Mouse (Mus musculus): ENCODE measurements around the gene 5330417C22Rik. TPM values are rescaled to one million over a fixed set of nuclear protein-coding genes. Genes with fewer than 3 reads are reported as not detected.

The 5330417C22Rik gene
- total and polyA plus RNA-seq, 2 experiments from 2014 or later = 10.1 to 22.9 TPM

- DNase-seq (ENCODE audit: low spot score) = peak; percentile 100
- peak; percentile 28; the same call in 1 of the 2 replicates for TF ChIP-seq CTCF (IDR thresholded peaks at IDR 0.05)
- Histone ChIP-seq H3K27me3 (ENCODE audit: insufficient read depth, low read length) (no peaks in the 10 kb centered on the region), H3K4me2 (ENCODE audit: low read depth, low read length, poor library complexity, severe bottlenecking) (peak within 1 kb of the TSS; percentile 72), H3K9me3 (ENCODE audit: low read length) (no peaks in the 10 kb centered on the region), H3K9ac (replicated peaks; ENCODE audit: low read length, poor library complexity, severe bottlenecking) (peak within 1 kb of the TSS; percentile 77), H3K4me1 (ENCODE audit: insufficient read depth, low read length) (no peaks in the 10 kb centered on the region), H3K4me3 (ENCODE audit: low read depth, low read length) (peak within 1 kb of the TSS; percentile 83), H3K27ac (ENCODE audit: low read depth, low read length) (peak within 1 kb of the TSS; percentile 93), H3K36me3 (ENCODE audit: insufficient read depth, low read length) (peaks cover 16% of the 10 kb centered on the region)
- ATAC-seq (ENCODE audit: low FRiP score) = peak; percentile 96
- under 1% methylated on average over 44 of the region's 45 CpGs for WGBS
Measured at GRCm38 (mm10) chr3:108562133-108562730, 25.9 kb upstream of the 5330417C22Rik start, which contains the start of gene Tmem167b. Gene Tmem167b, minus strand, starts transcription at chr3:108562466.

- Histone ChIP-seq H3K4me1 (ENCODE audit: insufficient read depth, low read length) (peaks cover 4% of the 10 kb centered on the region; the same call in 1 of the 2 replicates), H3K9me3 (ENCODE audit: low read length) (no peaks in the 10 kb centered on the region), H3K36me3 (ENCODE audit: insufficient read depth, low read length) (peaks cover 19% of the 10 kb centered on the region), H3K4me3 (ENCODE audit: low read depth, low read length) (no peak overlapping the region), H3K27me3 (ENCODE audit: insufficient read depth, low read length) (no peaks in the 10 kb centered on the region), H3K4me2 (ENCODE audit: low read depth, low read length, poor library complexity, severe bottlenecking) (no peak overlapping the region), H3K9ac (replicated peaks; ENCODE audit: low read length, poor library complexity, severe bottlenecking) (no peak overlapping the region), H3K27ac (ENCODE audit: low read depth, low read length) (no peak overlapping the region)
- TF ChIP-seq CTCF (IDR thresholded peaks at IDR 0.05) = no peak
- 92% methylated on average over 4 of the region's 4 CpGs for WGBS
- no peak for DNase-seq (ENCODE audit: low spot score)
- no peak for ATAC-seq (ENCODE audit: low FRiP score)
Measured at GRCm38 (mm10) chr3:108557888-108558287, 21.6 kb upstream of the 5330417C22Rik start.

GRCm38 (mm10) chr3:108554587-108555312 lies 18.4 kb upstream of the 5330417C22Rik start:
- Histone ChIP-seq H3K9ac (replicated peaks; ENCODE audit: low read length, poor library complexity, severe bottlenecking) (peak overlapping the region; percentile 97), H3K36me3 (ENCODE audit: insufficient read depth, low read length) (peaks cover 19% of the 10 kb centered on the region), H3K27me3 (ENCODE audit: insufficient read depth, low read length) (no peaks in the 10 kb centered on the region), H3K9me3 (ENCODE audit: low read length) (no peaks in the 10 kb centered on the region), H3K4me1 (ENCODE audit: insufficient read depth, low read length) (peaks cover 4% of the 10 kb centered on the region; the same call in 1 of the 2 replicates), H3K4me2 (ENCODE audit: low read depth, low read length, poor library complexity, severe bottlenecking) (peak overlapping the region; percentile 80), H3K27ac (ENCODE audit: low read depth, low read length) (peak overlapping the region; percentile 96), H3K4me3 (ENCODE audit: low read depth, low read length) (peak overlapping the region; percentile 76)
- ATAC-seq (ENCODE audit: low FRiP score) = peak; percentile 98
- peak; percentile 99 for DNase-seq (ENCODE audit: low spot score)
- 18% methylated on average over 22 of the region's 22 CpGs for WGBS
- TF ChIP-seq CTCF (IDR thresholded peaks at IDR 0.05) = peak; percentile 96

- peak; percentile 69 for ATAC-seq (ENCODE audit: low FRiP score)
Measured at GRCm38 (mm10) chr3:108554111-108554561, 17.8 kb upstream of the 5330417C22Rik start.

GRCm38 (mm10) chr3:108542299-108542698 lies 6.0 kb upstream of the 5330417C22Rik start:
- no peak overlapping the region for H3K4me2 ChIP-seq (ENCODE audit: low read depth, low read length, poor library complexity, severe bottlenecking)
- no peak overlapping the region for H3K4me3 ChIP-seq (ENCODE audit: low read depth, low read length)
- peaks cover 3% of the 10 kb centered on the region; the same call in 1 of the 2 replicates for H3K4me1 ChIP-seq (ENCODE audit: insufficient read depth, low read length)
- H3K27ac ChIP-seq (ENCODE audit: low read depth, low read length) = no peak overlapping the region
- 81% methylated on average over 11 of the region's 11 CpGs for WGBS
- TF ChIP-seq CTCF (IDR thresholded peaks at IDR 0.05) = no peak
- H3K9ac ChIP-seq (replicated peaks; ENCODE audit: low read length, poor library complexity, severe bottlenecking) = no peak overlapping the region
- H3K9me3 ChIP-seq (ENCODE audit: low read length) = no peaks in the 10 kb centered on the region
- ATAC-seq (ENCODE audit: low FRiP score) (no peak), DNase-seq (ENCODE audit: low spot score) (no peak)
- H3K36me3 ChIP-seq (ENCODE audit: insufficient read depth, low read length) = no peaks in the 10 kb centered on the region
- no peaks in the 10 kb centered on the region for H3K27me3 ChIP-seq (ENCODE audit: insufficient read depth, low read length)

More at GRCm38 (mm10) chr3:108554111-108554561, 17.8 kb upstream of the 5330417C22Rik start:
- DNase-seq (ENCODE audit: low spot score) = peak; percentile 21
- Histone ChIP-seq H3K4me2 (ENCODE audit: low read depth, low read length, poor library complexity, severe bottlenecking) (peak overlapping the region; percentile 80), H3K27ac (ENCODE audit: low read depth, low read length) (peak overlapping the region; percentile 96), H3K4me1 (ENCODE audit: insufficient read depth, low read length) (peaks cover 4% of the 10 kb centered on the region; the same call in 1 of the 2 replicates), H3K4me3 (ENCODE audit: low read depth, low read length) (peak overlapping the region; percentile 76), H3K27me3 (ENCODE audit: insufficient read depth, low read length) (no peaks in the 10 kb centered on the region), H3K36me3 (ENCODE audit: insufficient read depth, low read length) (peaks cover 19% of the 10 kb centered on the region), H3K9me3 (ENCODE audit: low read length) (no peaks in the 10 kb centered on the region), H3K9ac (replicated peaks; ENCODE audit: low read length, poor library complexity, severe bottlenecking) (peak overlapping the region; percentile 97)
- no peak for TF ChIP-seq CTCF (IDR thresholded peaks at IDR 0.05)
- under 1% methylated on average over 37 of the region's 42 CpGs for WGBS
